Comparison of ENCODE assay signal across 8 mouse cellular contexts in the genomic region with DNA sequence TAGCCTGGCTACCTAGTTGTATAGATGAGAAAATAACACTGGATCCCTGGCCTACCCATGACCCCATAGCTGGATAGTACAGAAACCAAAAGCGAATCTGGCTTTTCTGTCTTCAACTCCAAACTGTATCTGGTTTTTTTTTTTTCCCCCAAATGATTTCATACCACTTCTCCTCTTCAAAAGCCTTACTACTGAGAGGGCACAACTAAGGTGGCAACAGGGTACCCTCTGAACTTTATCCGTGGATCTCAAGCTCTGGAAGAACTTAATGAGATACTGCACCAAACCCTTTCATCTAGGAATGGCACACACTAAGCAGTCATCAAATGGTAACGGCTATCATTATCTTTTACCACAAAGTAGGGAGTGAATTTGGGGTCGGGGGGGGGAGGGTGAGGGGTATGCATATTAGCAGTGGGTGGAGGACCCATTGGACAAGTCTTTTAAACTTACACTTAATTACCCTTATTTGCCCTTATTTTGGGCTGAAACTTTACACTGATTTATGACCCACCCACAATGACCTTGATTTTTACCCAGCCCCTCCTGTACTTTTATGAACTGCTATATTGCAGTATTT. TPM values are rescaled to one million over a fixed set of nuclear protein-coding genes. Genes with fewer than 3 reads are reported as not detected.
DNase-seq lines count a peak whose midpoint lies in the region; ATAC-seq and TF ChIP-seq lines count a peak whose summit lies in the region.

No protein-coding gene starts in this region.

- H3K9me3 ChIP-seq in kidney, postnatal 0 days (replicated peaks; ENCODE audit: low read length): no peaks in the 10 kb centered on the region
- no peaks in the 10 kb centered on the region for H3K9me3 ChIP-seq in hindbrain, embryonic 16.5 days (ENCODE audit: control insufficient read depth, low read length)
- no peaks in the 10 kb centered on the region for H3K9me3 ChIP-seq in midbrain, embryonic 16.5 days (replicated peaks; ENCODE audit: control insufficient read depth, low read length, poor library complexity, severe bottlenecking)

- H3K36me3 ChIP-seq in kidney, postnatal 0 days (ENCODE audit: insufficient read depth, low read length): no peaks in the 10 kb centered on the region
- no peaks in the 10 kb centered on the region for H3K36me3 ChIP-seq in hindbrain, embryonic 16.5 days (ENCODE audit: control insufficient read depth, insufficient read depth, low read length)
- no peaks in the 10 kb centered on the region for H3K36me3 ChIP-seq in midbrain, embryonic 16.5 days (ENCODE audit: control insufficient read depth, insufficient read depth, low read length)

- peak overlapping the region; percentile 82 for H3K4me3 ChIP-seq in kidney, postnatal 0 days (replicated peaks; ENCODE audit: low read depth, low read length)
- H3K4me3 ChIP-seq in brown adipose tissue, adult 24 weeks (ENCODE audit: insufficient read depth, low read depth, low read length): peak overlapping the region; percentile 88
- H3K4me3 ChIP-seq in hindbrain, embryonic 16.5 days (ENCODE audit: low read length): peak overlapping the region; percentile 80
- peak overlapping the region; percentile 80 for H3K4me3 ChIP-seq in midbrain, embryonic 16.5 days (ENCODE audit: low read depth, low read length)

- peak overlapping the region; percentile 87 for H3K4me2 ChIP-seq in kidney, postnatal 0 days (ENCODE audit: low read length)
- H3K4me2 ChIP-seq in hindbrain, embryonic 16.5 days (ENCODE audit: low read length): peak overlapping the region; percentile 79
- H3K4me2 ChIP-seq in midbrain, embryonic 16.5 days (ENCODE audit: low read length): peak overlapping the region; percentile 82

- H3K27ac ChIP-seq in kidney, postnatal 0 days: peak overlapping the region; percentile 88; the same call in 1 of the 2 replicates
- no peak overlapping the region for H3K27ac ChIP-seq in brown adipose tissue, adult 24 weeks (replicated peaks; ENCODE audit: low read depth, low read length)
- H3K27ac ChIP-seq in hindbrain, embryonic 16.5 days (ENCODE audit: low read depth, low read length): no peak overlapping the region
- peak overlapping the region; percentile 95 for H3K27ac ChIP-seq in midbrain, embryonic 16.5 days (ENCODE audit: low read length)

- no peak for DNase-seq in kidney, postnatal 0 days (ENCODE audit: low spot score)
- no peak for DNase-seq in kidney, adult 11 months
- DNase-seq in right cerebral cortex, postnatal 4 days: no peak
- DNase-seq in layer of hippocampus, adult 11-12 months (ENCODE audit: low spot score): no peak
- DNase-seq in right cerebral cortex, postnatal 36 days (ENCODE audit: low spot score in 2 of 2): no peak

- no peak for ATAC-seq in kidney, postnatal 0 days (replicated peaks; ENCODE audit: low FRiP score, low read depth)
- ATAC-seq in hindbrain, embryonic 16.5 days: no peak
- ATAC-seq in midbrain, embryonic 16.5 days: no peak

- no peaks in the 10 kb centered on the region for H3K4me1 ChIP-seq in kidney, postnatal 0 days (replicated peaks; ENCODE audit: insufficient read depth, low read length)
- H3K4me1 ChIP-seq in brown adipose tissue, adult 24 weeks (ENCODE audit: control insufficient read depth, insufficient read depth, insufficient read length, low read length): no peaks in the 10 kb centered on the region
- peaks cover 18% of the 10 kb centered on the region for H3K4me1 ChIP-seq in hindbrain, embryonic 16.5 days (ENCODE audit: control insufficient read depth, insufficient read depth, low read depth, low read length)
- peaks cover 15% of the 10 kb centered on the region for H3K4me1 ChIP-seq in midbrain, embryonic 16.5 days (ENCODE audit: control insufficient read depth, insufficient read depth, low read length)

- H3K9ac ChIP-seq in kidney, postnatal 0 days (ENCODE audit: low read depth, low read length): peak overlapping the region; percentile 88; the same call in 1 of the 2 replicates
- peak overlapping the region; percentile 98 for H3K9ac ChIP-seq in hindbrain, embryonic 16.5 days (ENCODE audit: low read depth, low read length)
- peak overlapping the region; percentile 98 for H3K9ac ChIP-seq in midbrain, embryonic 16.5 days (ENCODE audit: low read depth, low read length)

- WGBS in kidney, postnatal 0 days: 25% methylated on average over 4 of the region's 4 CpGs
- WGBS in hindbrain, embryonic 16.5 days: 27% methylated on average over 4 of the region's 4 CpGs
- 25% methylated on average over 4 of the region's 4 CpGs for WGBS in midbrain, embryonic 16.5 days

- H3K27me3 ChIP-seq in kidney, postnatal 0 days (ENCODE audit: insufficient read depth, low read length): no peaks in the 10 kb centered on the region
- H3K27me3 ChIP-seq in hindbrain, embryonic 16.5 days (replicated peaks; ENCODE audit: control insufficient read depth, insufficient read depth, low read length): no peaks in the 10 kb centered on the region
- no peaks in the 10 kb centered on the region for H3K27me3 ChIP-seq in midbrain, embryonic 16.5 days (ENCODE audit: control insufficient read depth, insufficient read depth, low read depth, low read length)

- no peak for TF ChIP-seq CTCF in kidney, postnatal 0 days (IDR thresholded peaks at IDR 0.05; ENCODE audit: low read depth)

RNA-seq across cellular contexts. Expression of gene Zdhhc21, which starts 1.2 kb away (rescaled TPM):
- polyA plus RNA-seq in kidney, postnatal 0 days (2015; fragmentation: Nextera tagmentation; extraction: Ambion mirVana): 8.5 and 9.9 TPM in 2 replicates
- polyA plus RNA-seq in brown adipose tissue, adult 24 weeks (2012; ENCODE audit: insufficient read depth, insufficient read length, missing spikeins): 3.5 and 3.6 TPM in 2 replicates
- polyA plus RNA-seq in hindbrain, embryonic 16.5 days (2015; fragmentation: Nextera tagmentation; extraction: Ambion mirVana): 19.2 and 20.9 TPM in 2 replicates
- polyA plus RNA-seq in midbrain, embryonic 16.5 days (2015; fragmentation: Nextera tagmentation; extraction: Ambion mirVana): 19.2 and 21.6 TPM in 2 replicates

RNA-seq across cellular contexts. Expression of gene Cer1, which starts 26.4 kb away (rescaled TPM):
- not detected in 2 replicates for polyA plus RNA-seq in kidney, postnatal 0 days (2015; fragmentation: Nextera tagmentation; extraction: Ambion mirVana)
- not detected in 2 replicates for polyA plus RNA-seq in brown adipose tissue, adult 24 weeks (2012; ENCODE audit: insufficient read depth, insufficient read length, missing spikeins)
- polyA plus RNA-seq in hindbrain, embryonic 16.5 days (2015; fragmentation: Nextera tagmentation; extraction: Ambion mirVana): 0.18 TPM in 1 of 2 replicates, not detected in the other
- polyA plus RNA-seq in midbrain, embryonic 16.5 days (2015; fragmentation: Nextera tagmentation; extraction: Ambion mirVana): not detected in 2 replicates

Comparison
In these comparisons a context has a peak if more than half of its experiments do, and no peak if none do; other contexts are left out.
1. H3K27ac ChIP-seq: peak in kidney, postnatal 0 days (single experiment) and midbrain, embryonic 16.5 days (single experiment); none in brown adipose tissue, adult 24 weeks (single experiment) and hindbrain, embryonic 16.5 days (single experiment).
2. Peak in every context shown above with its lines, with median percentiles within 50 percentile points of each other: H3K4me2 ChIP-seq, H3K4me3 ChIP-seq and H3K9ac ChIP-seq.